ENCODE assay signal across 18 mouse cellular contexts in the genomic region with DNA sequence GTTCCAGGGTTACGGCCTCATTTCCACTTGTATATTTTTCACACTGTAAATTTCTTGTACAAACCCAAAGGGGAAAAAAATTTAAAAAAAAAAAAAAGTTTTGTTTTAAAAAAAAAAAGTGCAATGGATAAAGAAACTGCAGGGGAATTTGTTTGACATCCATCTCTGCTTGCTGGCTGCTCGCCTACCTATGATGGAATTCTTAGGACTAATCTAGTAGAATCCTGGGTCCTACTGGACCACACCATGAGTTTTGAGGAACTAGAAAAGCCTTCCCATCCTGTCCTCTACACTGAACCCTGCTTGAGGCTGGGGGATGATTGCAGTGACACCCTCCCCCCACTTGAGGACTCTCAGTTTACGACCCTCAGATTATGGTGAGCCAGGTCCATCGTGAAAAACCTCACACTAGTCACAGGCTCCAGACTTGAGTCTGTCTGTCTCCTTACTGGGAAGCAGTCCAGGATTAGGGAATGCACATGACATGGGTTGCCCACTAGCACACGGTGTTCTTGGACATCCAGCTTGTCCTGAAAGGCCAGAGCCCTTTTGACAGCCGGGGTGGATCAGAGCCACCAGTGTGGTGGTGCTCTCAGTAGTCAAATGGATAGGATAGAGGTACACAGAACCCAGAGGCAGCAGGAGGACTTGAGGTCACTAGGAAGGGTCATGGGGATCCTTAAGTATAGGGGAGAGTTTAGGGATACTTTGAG. TPM values are rescaled to one million over a fixed set of nuclear protein-coding genes. Genes with fewer than 3 reads are reported as not detected.
DNase-seq lines count a peak whose midpoint lies in the region; ATAC-seq and TF ChIP-seq lines count a peak whose summit lies in the region.
"Had no signal": no experiment of that assay in that cellular context is flagged by ENCODE, and none has a peak within 500 bp of the region (broad histone marks: within the 10 kb centered on the region; RNA-seq: fewer than 3 reads in every experiment).

No protein-coding gene starts in this region.

- H3K9me3 ChIP-seq in hindbrain, embryonic 12.5 days (replicated peaks), result no peaks in the 10 kb centered on the region
- H3K9me3 ChIP-seq in hindbrain, postnatal 0 days (ENCODE audit: low read length), result no peaks in the 10 kb centered on the region
- no peaks in the 10 kb centered on the region for H3K9me3 ChIP-seq in E14TG2a.4 (ENCODE audit: low read length)
- no peaks in the 10 kb centered on the region for H3K9me3 ChIP-seq in liver, embryonic 12.5 days (replicated peaks)
- H3K9me3 ChIP-seq: hindbrain, embryonic 13.5 days had no signal

- no peak overlapping the region for H3K9ac ChIP-seq in hindbrain, embryonic 12.5 days
- no peak overlapping the region for H3K9ac ChIP-seq in hindbrain, postnatal 0 days (replicated peaks; ENCODE audit: low read length)
- H3K9ac ChIP-seq in liver, embryonic 12.5 days, result no peak overlapping the region
- H3K9ac ChIP-seq: hindbrain, embryonic 13.5 days; liver, postnatal 0 days had no signal

- ATAC-seq in hindbrain, embryonic 12.5 days (ENCODE audit: low FRiP score), result no peak
- ATAC-seq in hindbrain, postnatal 0 days, result no peak
- ATAC-seq in liver, embryonic 12.5 days, result no peak
- ATAC-seq: CD4-positive, CD25-positive, alpha-beta regulatory T cell, adult 4 months; forebrain, embryonic 16.5 days; liver, postnatal 0 days had no signal

- peak; percentile 82 for DNase-seq in gastrocnemius, adult 2 months
- no peak for DNase-seq in gastrocnemius, postnatal 14 days
- DNase-seq in hindbrain, postnatal 0 days (ENCODE audit: low spot score), result no peak
- DNase-seq in brain, adult 2 months (ENCODE audit: low read depth, low spot score), result peak; percentile 62
- DNase-seq in adrenal gland, adult 8-10 months, result no peak
- DNase-seq: cerebellum, adult 9-10 months; kidney, adult 18-20 months; kidney, postnatal 14 days; liver, postnatal 0 days; right cerebral cortex, adult 18-20 months; thymus, postnatal 4 days had no signal

- H3K4me2 ChIP-seq in hindbrain, embryonic 12.5 days (replicated peaks), result no peak overlapping the region
- H3K4me2 ChIP-seq in hindbrain, postnatal 0 days (ENCODE audit: low read depth, low read length), result no peak overlapping the region
- H3K4me2 ChIP-seq in liver, embryonic 12.5 days, result no peak overlapping the region
- H3K4me2 ChIP-seq: hindbrain, embryonic 13.5 days; midbrain, embryonic 11.5 days had no signal

- intact Hi-C loops in gastrocnemius, adult 2 months (cut with DNase I), result no loop called here
- intact Hi-C loops in gastrocnemius, postnatal 14 days (cut with DNase I; ENCODE audit: low total_unique reads), result no loop called here

- peak overlapping the region; percentile 86 for H3K27ac ChIP-seq in gastrocnemius, adult 2 months
- H3K27ac ChIP-seq in hindbrain, embryonic 12.5 days, result 0 out of 2 replicates have a peak overlapping the region, but pooled peaks have one; percentile 19
- H3K27ac ChIP-seq in hindbrain, postnatal 0 days, result no peak overlapping the region
- no peak overlapping the region for H3K27ac ChIP-seq in liver, embryonic 12.5 days
- H3K27ac ChIP-seq: hindbrain, embryonic 13.5 days had no signal

- TF ChIP-seq CTCF in gastrocnemius, adult 2 months (IDR thresholded peaks at IDR 0.05), result no peak
- TF ChIP-seq CTCF in hindbrain, postnatal 0 days (IDR thresholded peaks at IDR 0.05; ENCODE audit: low read depth), result no peak
- no peak for TF ChIP-seq CTCF in E14TG2a.4 (conservative IDR thresholded peaks at IDR 0.05; ENCODE audit: low read length)

- H3K4me1 ChIP-seq in hindbrain, embryonic 12.5 days, result peaks cover 21% of the 10 kb centered on the region
- peaks cover 8% of the 10 kb centered on the region; the same call in 1 of the 2 replicates for H3K4me1 ChIP-seq in hindbrain, postnatal 0 days (ENCODE audit: insufficient read depth, low read length)
- H3K4me1 ChIP-seq in E14TG2a.4 (replicated peaks; ENCODE audit: low read depth, low read length), result peaks cover 77% of the 10 kb centered on the region
- peaks cover 18% of the 10 kb centered on the region for H3K4me1 ChIP-seq in liver, embryonic 12.5 days

- WGBS in hindbrain, embryonic 12.5 days, result 86% methylated on average over 6 of the region's 6 CpGs
- WGBS in hindbrain, postnatal 0 days, result 79% methylated on average over 6 of the region's 6 CpGs
- 70% methylated on average over 6 of the region's 6 CpGs for WGBS in liver, embryonic 12.5 days (ENCODE audit: insufficient replicate concordance)

- H3K27me3 ChIP-seq in hindbrain, embryonic 12.5 days, result no peaks in the 10 kb centered on the region
- H3K27me3 ChIP-seq in hindbrain, postnatal 0 days (ENCODE audit: insufficient read depth, low read length), result no peaks in the 10 kb centered on the region
- H3K27me3 ChIP-seq in E14TG2a.4 (ENCODE audit: insufficient read depth, low read length), result peaks cover 58% of the 10 kb centered on the region
- peaks cover 8% of the 10 kb centered on the region; the same call in 1 of the 2 replicates for H3K27me3 ChIP-seq in liver, embryonic 12.5 days (replicated peaks)
- H3K27me3 ChIP-seq: hindbrain, embryonic 13.5 days had no signal

- H3K4me3 ChIP-seq in gastrocnemius, adult 2 months, result no peak overlapping the region
- no peak overlapping the region for H3K4me3 ChIP-seq in hindbrain, embryonic 12.5 days
- no peak overlapping the region for H3K4me3 ChIP-seq in hindbrain, postnatal 0 days (ENCODE audit: low read length)
- H3K4me3 ChIP-seq in E14TG2a.4 (replicated peaks; ENCODE audit: low read length), result peak overlapping the region; percentile 71; the same call in 1 of the 2 replicates
- H3K4me3 ChIP-seq in liver, embryonic 12.5 days, result no peak overlapping the region
- H3K4me3 ChIP-seq: hindbrain, embryonic 13.5 days had no signal

- H3K36me3 ChIP-seq in hindbrain, embryonic 12.5 days, result peaks cover 49% of the 10 kb centered on the region
- peaks cover 21% of the 10 kb centered on the region for H3K36me3 ChIP-seq in hindbrain, postnatal 0 days (ENCODE audit: insufficient read depth, low read length)
- peaks cover 37% of the 10 kb centered on the region for H3K36me3 ChIP-seq in E14TG2a.4 (ENCODE audit: insufficient read depth, low read length)
- H3K36me3 ChIP-seq in liver, embryonic 12.5 days, result peaks cover 49% of the 10 kb centered on the region

RNA-seq across cellular contexts. Expression of a gene that starts 12.9 kb away (rescaled TPM):
- 10 to 100 TPM; 21.0 to 29.3 TPM for total RNA-seq in gastrocnemius, adult 2 months (2021)
- 10 to 100 TPM; 26.8 to 29.0 TPM for total RNA-seq in gastrocnemius, postnatal 14 days (2021)
- polyA plus RNA-seq in hindbrain, embryonic 12.5 days (2016; fragmentation: Nextera tagmentation; extraction: Ambion mirVana), result 71.0 and 72.1 TPM in 2 replicates
- 44.1 and 44.7 TPM in 2 replicates for total RNA-seq in hindbrain, postnatal 0 days (2014; rRNA removed)
- polyA plus RNA-seq in hindbrain, postnatal 0 days (2015; fragmentation: Nextera tagmentation; extraction: Ambion mirVana), result 16.4 and 17.0 TPM in 2 replicates
- polyA plus RNA-seq in liver, embryonic 12.5 days (2016; fragmentation: Nextera tagmentation; extraction: Ambion mirVana), result 18.3 and 19.6 TPM in 2 replicates
- total RNA-seq in adrenal gland, adult 8-10 months (2022), result 100 to 1,000 TPM; 100 to 121 (median 110) TPM

RNA-seq across cellular contexts. Expression of a gene that starts 18.4 kb away (rescaled TPM):
- total RNA-seq in gastrocnemius, adult 2 months (2021), result 1 to 10 TPM; 5.9 to 6.8 TPM
- 10 to 100 TPM in 1 of 2 experiments, 1 to 10 TPM in 1; 9.8 to 10.9 TPM for total RNA-seq in gastrocnemius, postnatal 14 days (2021)
- 0.72 and 0.81 TPM in 2 replicates for polyA plus RNA-seq in hindbrain, embryonic 12.5 days (2016; fragmentation: Nextera tagmentation; extraction: Ambion mirVana)
- 4.8 and 7.7 TPM in 2 replicates for total RNA-seq in hindbrain, postnatal 0 days (2014; rRNA removed)
- 1.9 and 2.5 TPM in 2 replicates for polyA plus RNA-seq in hindbrain, postnatal 0 days (2015; fragmentation: Nextera tagmentation; extraction: Ambion mirVana)
- polyA plus RNA-seq in liver, embryonic 12.5 days (2016; fragmentation: Nextera tagmentation; extraction: Ambion mirVana), result not detected in 2 replicates
- under 1 TPM; 0.12 to 1.00 (median 0.56) TPM for total RNA-seq in adrenal gland, adult 8-10 months (2022)
- polyA plus RNA-seq: CD4-positive, CD25-positive, alpha-beta regulatory T cell, adult 4 months; liver, postnatal 0 days had no signal

RNA-seq across cellular contexts. Expression of a gene that starts 20.2 kb away (rescaled TPM):
- 10 to 100 TPM; 17.1 to 25.1 TPM for total RNA-seq in gastrocnemius, adult 2 months (2021)
- total RNA-seq in gastrocnemius, postnatal 14 days (2021), result 10 to 100 TPM; 21.3 to 22.1 TPM
- polyA plus RNA-seq in hindbrain, embryonic 12.5 days (2016; fragmentation: Nextera tagmentation; extraction: Ambion mirVana), result 38.2 and 41.6 TPM in 2 replicates
- 63.9 and 76.9 TPM in 2 replicates for total RNA-seq in hindbrain, postnatal 0 days (2014; rRNA removed)
- 64.4 and 77.3 TPM in 2 replicates for polyA plus RNA-seq in hindbrain, postnatal 0 days (2015; fragmentation: Nextera tagmentation; extraction: Ambion mirVana)
- polyA plus RNA-seq in liver, embryonic 12.5 days (2016; fragmentation: Nextera tagmentation; extraction: Ambion mirVana), result 4.1 TPM in 2 replicates
- total RNA-seq in adrenal gland, adult 8-10 months (2022), result 10 to 100 TPM; 53.1 to 96.1 (median 73.9) TPM

RNA-seq across cellular contexts. Expression of a gene that starts 20.9 kb away (rescaled TPM):
- 10 to 100 TPM; 31.0 to 42.5 TPM for total RNA-seq in gastrocnemius, adult 2 months (2021)
- total RNA-seq in gastrocnemius, postnatal 14 days (2021), result 10 to 100 TPM; 32.9 to 35.4 TPM
- polyA plus RNA-seq in hindbrain, embryonic 12.5 days (2016; fragmentation: Nextera tagmentation; extraction: Ambion mirVana), result 79.4 and 81.6 TPM in 2 replicates
- 97.1 and 98.4 TPM in 2 replicates for total RNA-seq in hindbrain, postnatal 0 days (2014; rRNA removed)
- polyA plus RNA-seq in hindbrain, postnatal 0 days (2015; fragmentation: Nextera tagmentation; extraction: Ambion mirVana), result 109 and 115 TPM in 2 replicates
- polyA plus RNA-seq in liver, embryonic 12.5 days (2016; fragmentation: Nextera tagmentation; extraction: Ambion mirVana), result 45.8 and 47.6 TPM in 2 replicates
- total RNA-seq in adrenal gland, adult 8-10 months (2022), result 10 to 100 TPM; 44.2 to 57.9 (median 48.4) TPM

RNA-seq across cellular contexts. Expression of a gene that starts 21.7 kb away (rescaled TPM):
- 10 to 100 TPM; 18.0 to 25.4 TPM for total RNA-seq in gastrocnemius, adult 2 months (2021)
- total RNA-seq in gastrocnemius, postnatal 14 days (2021), result 10 to 100 TPM; 14.5 to 15.9 TPM
- polyA plus RNA-seq in hindbrain, embryonic 12.5 days (2016; fragmentation: Nextera tagmentation; extraction: Ambion mirVana), result 19.7 and 21.7 TPM in 2 replicates
- total RNA-seq in hindbrain, postnatal 0 days (2014; rRNA removed), result 7.5 and 8.6 TPM in 2 replicates
- polyA plus RNA-seq in hindbrain, postnatal 0 days (2015; fragmentation: Nextera tagmentation; extraction: Ambion mirVana), result 8.2 and 8.5 TPM in 2 replicates
- polyA plus RNA-seq in liver, embryonic 12.5 days (2016; fragmentation: Nextera tagmentation; extraction: Ambion mirVana), result 18.5 and 20.9 TPM in 2 replicates
- 10 to 100 TPM; 34.8 to 40.2 (median 37.5) TPM for total RNA-seq in adrenal gland, adult 8-10 months (2022)

Comparison
In these comparisons a context has a peak if more than half of its experiments do, and no peak if none do; other contexts are left out.
1. DNase-seq: peak in gastrocnemius, adult 2 months (single experiment) and brain, adult 2 months (single experiment); none in gastrocnemius, postnatal 14 days (single experiment), hindbrain, postnatal 0 days (single experiment) and adrenal gland, adult 8-10 months (single experiment).
2. H3K27ac ChIP-seq: peak in gastrocnemius, adult 2 months (single experiment) and hindbrain, embryonic 12.5 days (single experiment); none in hindbrain, postnatal 0 days (single experiment) and liver, embryonic 12.5 days (single experiment).